Mouse (Mus musculus) ES-Bruce4 (cell line): ENCODE measurements at regions not wholly inside any gene's neighbourhood (a gene's known extent, or its start where the extent isn't known, plus 50 kb on each side); places are given as distances from the start of the nearest gene placed in this dataset.

Experiments used
- H3K27ac ChIP-seq: 2 replicates; pipeline ENCODE4 v1.5.1; 2012; ENCODE audit warnings: low read length, inconsistent platforms; ENCODE audit not compliant: insufficient read depth
- H3K27me3 ChIP-seq: 2 replicates; pipeline ENCODE4 v1.6.1; 2012; ENCODE audit warnings: mild to moderate bottlenecking, low read length, inconsistent platforms; ENCODE audit not compliant: control insufficient read depth, poor library complexity, insufficient read depth, severe bottlenecking
- H3K36me3 ChIP-seq: 2 replicates; pipeline ENCODE4 v1.6.1; 2012; ENCODE audit warnings: inconsistent platforms, mild to moderate bottlenecking, low read length, moderate library complexity; ENCODE audit not compliant: control insufficient read depth, poor library complexity, insufficient read depth, severe bottlenecking
- H3K4me1 ChIP-seq: one replicate; pipeline ENCODE4 v1.8.1; 2011; ENCODE audit warnings: low read length; ENCODE audit not compliant: control insufficient read depth, insufficient read depth
- H3K4me3 ChIP-seq: 2 replicates; pipeline ENCODE4 v1.5.1; 2011; ENCODE audit warnings: low read depth, mild to moderate bottlenecking, low read length
- H3K9ac ChIP-seq: 2 replicates; pipeline ENCODE4 v1.6.1; 2012; ENCODE audit warnings: low read depth, mild to moderate bottlenecking, inconsistent platforms; ENCODE audit not compliant: poor library complexity, severe bottlenecking
- H3K9me3 ChIP-seq: replicated peaks from 2 replicates; pipeline ENCODE4 v1.6.1; 2012; ENCODE audit warnings: mild to moderate bottlenecking, low read length, inconsistent platforms; ENCODE audit not compliant: control insufficient read depth, poor library complexity, insufficient read depth, severe bottlenecking
- CTCF ChIP-seq: IDR thresholded peaks from one replicate; pipeline ENCODE4 v1.8.1; 2011; ENCODE audit warnings: low read depth, low read length
- EP300 ChIP-seq: IDR thresholded peaks from 2 replicates; pipeline ENCODE4 v1.6.1; 2011; ENCODE audit warnings: low read depth, low read length; ENCODE audit not compliant: insufficient read depth
- POLR2A ChIP-seq: IDR thresholded peaks from one replicate; pipeline ENCODE4 v1.8.1; 2011; ENCODE audit warnings: low read length; ENCODE audit not compliant: insufficient read depth

- no peaks in the 10 kb centered on the region for H3K9me3 ChIP-seq
- H3K27ac ChIP-seq: no peak overlapping the region
- H3K36me3 ChIP-seq: no peaks in the 10 kb centered on the region
- H3K27me3 ChIP-seq: no peaks in the 10 kb centered on the region
- no peak overlapping the region for H3K4me3 ChIP-seq
- TF ChIP-seq EP300: no peak
- no peak for TF ChIP-seq CTCF
- no peak for TF ChIP-seq POLR2A
- H3K4me1 ChIP-seq: no peaks in the 10 kb centered on the region
- H3K9ac ChIP-seq: no peak overlapping the region
Observed at GRCm38 (mm10) chr2:173377497-173378257, 101.3 kb upstream of the Pmepa1 start.

DNA sequence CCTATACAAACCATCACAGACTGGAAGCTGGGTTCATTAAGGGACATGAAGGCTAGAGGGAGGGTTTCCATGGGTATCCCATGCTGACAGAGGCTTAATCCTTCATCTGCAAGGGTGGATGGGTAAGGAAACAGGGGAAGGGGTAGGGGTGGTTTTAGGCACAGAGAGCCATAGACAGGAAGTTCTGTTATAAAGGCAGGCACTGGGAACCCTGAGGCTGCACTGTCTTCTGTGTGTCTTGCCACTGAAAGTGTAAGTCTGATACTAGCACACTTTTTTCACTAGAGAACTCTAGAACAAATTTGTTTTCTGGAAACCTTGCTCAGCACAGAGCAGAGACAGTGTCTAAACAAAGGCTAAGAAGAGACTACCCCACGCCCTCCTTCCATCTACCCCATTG is 103.4 kb upstream of the Pmepa1 start:
- Histone ChIP-seq H3K27ac (no peak overlapping the region), H3K4me1 (no peaks in the 10 kb centered on the region), H3K36me3 (no peaks in the 10 kb centered on the region), H3K9ac (no peak overlapping the region), H3K9me3 (no peaks in the 10 kb centered on the region), H3K27me3 (no peaks in the 10 kb centered on the region), H3K4me3 (no peak overlapping the region)
- TF ChIP-seq POLR2A (no peak), EP300 (no peak), CTCF (no peak)

DNA sequence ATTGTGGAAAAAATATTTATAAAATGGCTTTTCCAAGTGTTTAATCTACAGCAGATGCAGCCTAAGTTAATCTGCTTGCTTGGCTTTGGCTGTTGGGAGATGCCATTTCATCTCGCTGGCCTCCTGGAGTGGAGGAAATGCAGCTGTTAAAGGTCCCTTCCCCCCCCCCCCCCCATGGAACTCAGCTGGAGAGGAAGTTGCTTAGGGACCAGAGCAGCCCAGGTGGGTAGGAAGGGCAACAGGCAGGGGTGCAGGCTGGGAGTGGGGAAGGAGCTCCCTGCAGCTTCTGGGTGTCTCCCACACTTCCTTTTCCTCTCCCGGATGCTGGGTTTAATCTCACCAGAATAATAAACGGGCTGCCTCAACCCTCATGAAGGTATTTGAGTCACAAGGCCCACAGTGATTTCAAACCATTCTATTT is 104.0 kb upstream of the Pmepa1 start:
- no peak for TF ChIP-seq EP300

DNA sequence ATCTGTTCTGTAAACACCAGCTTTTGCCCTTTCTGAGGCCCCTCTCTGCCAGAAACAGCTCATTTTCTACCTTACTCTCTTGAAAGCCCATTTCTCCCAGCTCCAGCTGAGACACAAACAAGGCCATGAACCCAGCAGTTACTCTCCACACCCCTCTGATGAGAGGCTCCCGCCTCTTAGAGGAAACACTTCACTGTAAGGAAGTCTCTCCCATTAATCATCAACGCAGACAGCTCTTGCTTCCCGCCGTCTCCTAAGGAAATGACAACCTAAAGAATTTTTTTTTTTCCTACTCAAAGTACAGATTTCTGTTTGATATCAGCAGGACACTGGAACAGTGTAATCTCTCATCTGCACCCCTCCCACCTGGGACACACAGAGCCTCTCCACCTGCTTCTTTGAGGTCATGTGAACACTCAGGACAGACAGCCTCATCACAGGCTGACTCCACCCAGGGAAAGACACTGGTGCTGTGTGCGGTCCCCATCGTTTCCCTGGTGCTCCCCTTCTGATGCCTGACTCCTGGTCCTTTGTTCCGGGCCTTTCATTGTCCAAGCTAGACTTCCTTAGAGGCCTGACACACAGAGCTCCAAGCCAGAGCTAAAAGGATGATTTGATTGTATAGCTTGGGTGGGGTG is 106.0 kb upstream of the Pmepa1 start:
- Histone ChIP-seq H3K27ac (no peak overlapping the region), H3K36me3 (no peaks in the 10 kb centered on the region), H3K9ac (no peak overlapping the region), H3K4me3 (no peak overlapping the region), H3K27me3 (no peaks in the 10 kb centered on the region), H3K4me1 (no peaks in the 10 kb centered on the region), H3K9me3 (no peaks in the 10 kb centered on the region)
- TF ChIP-seq POLR2A (no peak), EP300 (no peak), CTCF (no peak)

More for the DNA sequence above, 104.0 kb upstream of the Pmepa1 start:
- no peak overlapping the region for H3K4me3 ChIP-seq
- no peak overlapping the region for H3K27ac ChIP-seq
- H3K9me3 ChIP-seq: no peaks in the 10 kb centered on the region
- no peak overlapping the region for H3K9ac ChIP-seq
- no peaks in the 10 kb centered on the region for H3K36me3 ChIP-seq
- no peaks in the 10 kb centered on the region for H3K27me3 ChIP-seq
- H3K4me1 ChIP-seq: no peaks in the 10 kb centered on the region

GRCm38 (mm10) chr2:173384935-173385586 is 108.7 kb upstream of the Pmepa1 start:
- Histone ChIP-seq H3K9me3 (no peaks in the 10 kb centered on the region), H3K36me3 (no peaks in the 10 kb centered on the region), H3K4me1 (no peaks in the 10 kb centered on the region), H3K9ac (no peak overlapping the region), H3K4me3 (no peak overlapping the region), H3K27me3 (no peaks in the 10 kb centered on the region), H3K27ac (no peak overlapping the region)
- TF ChIP-seq CTCF (no peak), POLR2A (no peak), EP300 (no peak)

- H3K4me1 ChIP-seq: no peaks in the 10 kb centered on the region
- no peak overlapping the region for H3K27ac ChIP-seq
- no peaks in the 10 kb centered on the region for H3K27me3 ChIP-seq
- no peak overlapping the region for H3K4me3 ChIP-seq
- H3K9me3 ChIP-seq: no peaks in the 10 kb centered on the region
- no peak overlapping the region for H3K9ac ChIP-seq
- no peaks in the 10 kb centered on the region for H3K36me3 ChIP-seq
- TF ChIP-seq POLR2A (no peak), EP300 (no peak)
Observed at GRCm38 (mm10) chr2:173385722-173386141, 109.4 kb upstream of the Pmepa1 start.
